Mouse (Mus musculus) neural tube, embryonic 13.5 days (tissue): ENCODE data around the gene Shisa9. TPM values are rescaled to one million over a fixed set of nuclear protein-coding genes. Genes with fewer than 3 reads are reported as not detected.

Experiments used
- ATAC-seq: fragments of 200-750 bp; cut with Nextera tagmentation; 2 replicates; pipeline ENCODE4 v1.8.0; 2017; ENCODE audit warnings: low read depth, mild to moderate bottlenecking, moderate TSS enrichment, moderate library complexity
- H3K27ac ChIP-seq: fragments of 300-500 bp; sonication (generic); replicated peaks from 2 replicates; pipeline ENCODE4 v1.5.1; 2015; ENCODE audit warnings: moderate library complexity, mild to moderate bottlenecking, inconsistent platforms
- H3K27me3 ChIP-seq: fragments of 300-500 bp; sonication (generic); 2 replicates; pipeline ENCODE4 v1.6.1; 2015; ENCODE audit warnings: mild to moderate bottlenecking, inconsistent platforms
- H3K36me3 ChIP-seq: fragments of 300-500 bp; sonication (generic); 2 replicates; pipeline ENCODE4 v1.6.1; 2015; ENCODE audit warnings: mild to moderate bottlenecking, inconsistent platforms
- H3K4me1 ChIP-seq: fragments of 300-500 bp; sonication (generic); replicated peaks from 2 replicates; pipeline ENCODE4 v1.6.1; 2015; ENCODE audit warnings: inconsistent platforms
- H3K4me2 ChIP-seq: fragments of 300-500 bp; sonication (generic); 2 replicates; pipeline ENCODE4 v1.6.1; 2015; ENCODE audit warnings: inconsistent platforms, mild to moderate bottlenecking, moderate library complexity
- H3K4me3 ChIP-seq: fragments of 300-500 bp; sonication (generic); 2 replicates; pipeline ENCODE4 v1.5.1; 2015; ENCODE audit warnings: mild to moderate bottlenecking, inconsistent platforms
- H3K9ac ChIP-seq: fragments of 300-500 bp; sonication (generic); 2 replicates; pipeline ENCODE4 v1.6.1; 2015; ENCODE audit warnings: moderate library complexity, mild to moderate bottlenecking, inconsistent platforms
- H3K9me3 ChIP-seq: fragments of 300-500 bp; sonication (generic); 2 replicates; pipeline ENCODE4 v1.6.1; 2016; ENCODE audit warnings: inconsistent platforms
- WGBS: fragments of 180-500 bp; shearing (Covaris S2); methylation state at CpG from one replicate; pipeline ENCODE4 v1.1.7; 2015; 5-methylcytosine and 5-hydroxymethylcytosine counted together
- polyA plus RNA-seq: library from polyadenylated mRNA; unstranded; fragments of >200 nt; fragmentation: Nextera tagmentation; extraction: Ambion mirVana; gene quantifications from 2 replicates; pipeline ENCODE4 v1.2.1, GENCODE M21; 2015

The Shisa9 gene
- polyA plus RNA-seq, 1 experiment from 2014 or later = 3.7 TPM

GRCm38 (mm10) chr16:12005177-12005576, 21.3 kb downstream of the Shisa9 start:
- Histone ChIP-seq H3K27ac (no peak overlapping the region), H3K4me1 (no peaks in the 10 kb centered on the region), H3K27me3 (no peaks in the 10 kb centered on the region), H3K4me3 (no peak overlapping the region), H3K36me3 (no peaks in the 10 kb centered on the region), H3K4me2 (no peak overlapping the region), H3K9ac (no peak overlapping the region), H3K9me3 (no peaks in the 10 kb centered on the region)
- WGBS = 84% methylated on average over 2 of the region's 2 CpGs
- no peak for ATAC-seq

DNA sequence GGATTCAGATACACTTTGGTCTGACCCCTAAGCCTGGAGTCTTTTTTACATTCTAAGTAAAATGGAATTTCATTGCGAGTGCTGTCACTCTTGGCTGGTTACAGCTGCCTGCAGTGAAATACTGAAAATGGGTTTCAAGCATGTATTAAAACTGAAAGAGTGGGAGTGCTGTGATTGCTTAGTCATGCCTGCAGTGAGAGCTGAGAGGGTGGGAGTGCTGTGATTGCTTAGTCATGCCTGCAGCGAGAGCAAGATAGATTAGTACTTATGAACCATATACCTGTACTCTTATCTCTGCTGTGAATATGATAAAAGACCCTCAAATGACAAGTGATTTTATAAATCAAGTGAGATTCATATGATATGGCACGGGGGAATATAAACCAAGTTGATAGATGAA, 26.2 kb downstream of the Shisa9 start:
- Histone ChIP-seq H3K36me3 (no peaks in the 10 kb centered on the region), H3K4me2 (no peak overlapping the region), H3K27ac (no peak overlapping the region), H3K4me3 (no peak overlapping the region), H3K9ac (no peak overlapping the region), H3K4me1 (no peaks in the 10 kb centered on the region), H3K9me3 (no peaks in the 10 kb centered on the region), H3K27me3 (no peaks in the 10 kb centered on the region)
- ATAC-seq = no peak
- 85% methylated on average over 3 of the region's 3 CpGs for WGBS

- no peaks in the 10 kb centered on the region for H3K27me3 ChIP-seq
- H3K9ac ChIP-seq = no peak overlapping the region
- no peak for ATAC-seq
- 92% methylated on average over 2 of the region's 2 CpGs for WGBS
- no peak overlapping the region for H3K4me2 ChIP-seq
- no peaks in the 10 kb centered on the region for H3K9me3 ChIP-seq
- no peak overlapping the region for H3K27ac ChIP-seq
- no peak overlapping the region for H3K4me3 ChIP-seq
- no peaks in the 10 kb centered on the region for H3K4me1 ChIP-seq
- H3K36me3 ChIP-seq = no peaks in the 10 kb centered on the region
Measured at GRCm38 (mm10) chr16:12012747-12013146, 28.8 kb downstream of the Shisa9 start.

GRCm38 (mm10) chr16:12014523-12014922, 30.6 kb downstream of the Shisa9 start:
- Histone ChIP-seq H3K36me3 (no peaks in the 10 kb centered on the region), H3K27ac (no peak overlapping the region), H3K9ac (no peak overlapping the region), H3K4me1 (no peaks in the 10 kb centered on the region), H3K9me3 (no peaks in the 10 kb centered on the region), H3K4me2 (no peak overlapping the region), H3K27me3 (no peaks in the 10 kb centered on the region), H3K4me3 (no peak overlapping the region)
- WGBS = 69% methylated on average over 4 of the region's 4 CpGs
- ATAC-seq = no peak

DNA sequence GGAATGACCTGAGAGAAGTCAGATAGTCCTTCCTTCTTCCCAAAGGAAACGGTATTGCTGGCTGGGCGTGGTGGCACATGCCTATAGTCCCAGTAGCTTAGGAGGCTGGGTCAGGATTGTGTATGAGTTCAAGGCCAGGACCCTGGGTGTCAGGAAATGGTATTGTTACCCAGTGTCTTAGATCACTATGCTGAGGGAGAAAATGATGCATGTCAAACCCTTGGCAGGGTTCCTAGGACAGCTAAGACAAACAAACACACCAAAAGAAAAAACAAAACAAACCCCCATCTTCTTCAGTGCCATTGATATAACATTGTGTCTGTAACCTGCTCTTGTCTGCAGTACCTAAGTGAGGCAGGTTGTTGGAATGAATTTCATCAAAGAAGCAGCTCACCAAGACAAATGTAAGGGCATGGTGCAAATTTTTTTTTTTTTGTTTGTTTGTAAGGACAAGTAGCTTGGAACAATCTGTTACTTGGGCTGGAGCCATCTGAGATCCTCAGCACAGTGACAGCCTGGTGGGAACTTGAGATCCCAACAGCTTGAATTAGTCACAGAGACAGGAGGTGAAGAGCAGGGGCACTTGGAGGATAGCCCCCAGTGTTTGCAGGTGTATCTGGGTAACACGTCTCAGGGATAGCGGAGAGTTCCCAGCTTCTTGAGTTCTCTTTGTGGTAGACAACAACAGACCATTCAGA, 34.2 kb downstream of the Shisa9 start:
- H3K36me3 ChIP-seq = no peaks in the 10 kb centered on the region
- no peak overlapping the region for H3K27ac ChIP-seq
- WGBS = 83% methylated on average over 4 of the region's 4 CpGs
- H3K9ac ChIP-seq = no peak overlapping the region
- H3K4me3 ChIP-seq = no peak overlapping the region
- ATAC-seq = no peak
- H3K27me3 ChIP-seq = no peaks in the 10 kb centered on the region
- no peaks in the 10 kb centered on the region for H3K4me1 ChIP-seq
- no peaks in the 10 kb centered on the region for H3K9me3 ChIP-seq
- no peak overlapping the region for H3K4me2 ChIP-seq

GRCm38 (mm10) chr16:12020103-12020755, 36.3 kb downstream of the Shisa9 start:
- no peaks in the 10 kb centered on the region for H3K4me1 ChIP-seq
- H3K4me2 ChIP-seq = no peak overlapping the region
- 87% methylated on average over 1 of the region's 1 CpGs for WGBS
- no peaks in the 10 kb centered on the region for H3K9me3 ChIP-seq
- no peak overlapping the region for H3K4me3 ChIP-seq
- no peaks in the 10 kb centered on the region for H3K36me3 ChIP-seq
- H3K9ac ChIP-seq = no peak overlapping the region
- no peak overlapping the region for H3K27ac ChIP-seq
- no peaks in the 10 kb centered on the region for H3K27me3 ChIP-seq
- no peak for ATAC-seq

DNA sequence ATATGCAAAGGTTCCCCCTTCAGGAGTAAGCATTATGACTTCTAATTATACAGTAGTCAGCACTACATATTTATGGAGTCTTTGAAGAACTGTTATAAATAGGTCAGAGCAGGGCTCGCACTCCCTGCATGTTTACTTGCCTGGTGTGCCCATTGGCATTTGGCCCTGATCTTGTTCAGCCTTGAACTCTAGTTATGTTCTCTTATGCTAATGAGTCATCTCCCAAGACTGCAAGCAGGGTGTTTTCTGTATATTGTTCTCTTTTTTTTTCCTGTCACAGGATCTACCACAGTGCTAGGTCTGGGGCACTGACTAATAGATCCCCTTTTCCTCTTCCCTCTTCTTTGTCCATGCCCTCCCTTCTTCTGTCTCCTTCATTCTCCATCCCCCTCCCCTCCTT, 48.5 kb downstream of the Shisa9 start:
- H3K27me3 ChIP-seq = no peaks in the 10 kb centered on the region
- no peak for ATAC-seq
- WGBS = 91% methylated on average over 1 of the region's 1 CpGs
- no peaks in the 10 kb centered on the region for H3K4me1 ChIP-seq
- H3K36me3 ChIP-seq = no peaks in the 10 kb centered on the region
- H3K9me3 ChIP-seq = no peaks in the 10 kb centered on the region
- no peak overlapping the region for H3K4me3 ChIP-seq
- H3K4me2 ChIP-seq = no peak overlapping the region
- no peak overlapping the region for H3K9ac ChIP-seq
- H3K27ac ChIP-seq = no peak overlapping the region

DNA sequence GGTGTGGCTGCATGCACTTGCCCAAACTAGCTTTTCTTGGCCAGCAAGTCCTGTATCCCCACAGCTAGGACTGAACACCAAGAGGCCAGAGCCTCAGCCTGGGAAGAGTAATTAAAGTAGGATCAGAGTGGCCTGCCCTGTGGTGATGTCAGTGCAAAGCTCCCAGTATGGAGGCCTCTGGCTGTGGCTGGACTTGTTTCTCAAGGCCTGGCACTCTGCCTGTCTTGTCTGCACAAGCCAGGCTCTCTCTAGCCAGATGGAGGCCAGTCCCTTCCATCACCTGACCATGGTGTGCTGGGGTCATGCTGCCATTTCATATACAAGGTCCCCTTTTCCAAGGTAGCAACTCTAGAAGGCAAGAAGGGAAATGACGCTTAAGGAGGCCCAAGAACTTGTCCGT, 51.0 kb downstream of the Shisa9 start:
- Histone ChIP-seq H3K4me2 (no peak overlapping the region), H3K9ac (no peak overlapping the region), H3K4me3 (no peak overlapping the region), H3K27ac (no peak overlapping the region), H3K27me3 (no peaks in the 10 kb centered on the region), H3K9me3 (no peaks in the 10 kb centered on the region), H3K4me1 (no peaks in the 10 kb centered on the region), H3K36me3 (no peaks in the 10 kb centered on the region)
- WGBS = 90% methylated on average over 2 of the region's 2 CpGs
- ATAC-seq = no peak

GRCm38 (mm10) chr16:12035626-12036025, 51.7 kb downstream of the Shisa9 start:
- no peak overlapping the region for H3K4me2 ChIP-seq
- H3K4me3 ChIP-seq = no peak overlapping the region
- peaks cover 4% of the 10 kb centered on the region for H3K4me1 ChIP-seq
- no peaks in the 10 kb centered on the region for H3K36me3 ChIP-seq
- H3K27me3 ChIP-seq = no peaks in the 10 kb centered on the region
- WGBS = 84% methylated on average over 3 of the region's 3 CpGs
- ATAC-seq = no peak
- H3K9ac ChIP-seq = no peak overlapping the region
- no peak overlapping the region for H3K27ac ChIP-seq
- no peaks in the 10 kb centered on the region for H3K9me3 ChIP-seq

DNA sequence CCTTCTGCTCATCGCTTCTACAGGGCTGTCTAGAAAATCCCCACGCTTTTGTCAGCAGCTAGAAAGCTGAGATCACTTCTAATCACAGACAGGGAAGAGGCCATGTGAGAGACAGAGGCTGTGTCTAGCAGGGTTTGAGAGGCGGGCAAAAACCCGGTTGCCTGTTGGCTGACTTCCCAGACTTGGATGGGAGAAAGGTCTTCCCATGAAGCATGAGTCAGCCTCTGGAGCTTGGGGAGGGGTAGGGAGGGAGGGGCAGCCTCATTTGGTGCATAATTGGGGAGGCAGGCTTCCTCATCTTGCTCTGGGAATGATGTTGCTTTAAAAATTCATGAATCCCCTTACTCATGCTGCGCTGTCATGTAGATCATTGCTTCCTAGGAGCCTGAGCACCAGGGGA, 57.0 kb downstream of the Shisa9 start:
- Histone ChIP-seq H3K9me3 (no peaks in the 10 kb centered on the region), H3K9ac (no peak overlapping the region), H3K4me2 (no peak overlapping the region), H3K4me1 (peaks cover 26% of the 10 kb centered on the region), H3K27ac (peak overlapping the region; percentile 68), H3K4me3 (no peak overlapping the region), H3K36me3 (no peaks in the 10 kb centered on the region), H3K27me3 (no peaks in the 10 kb centered on the region)
- ATAC-seq = peak; percentile 84
- WGBS = 57% methylated on average over 5 of the region's 5 CpGs

- Histone ChIP-seq H3K4me2 (no peak overlapping the region), H3K9ac (no peak overlapping the region), H3K27ac (no peak overlapping the region), H3K9me3 (no peaks in the 10 kb centered on the region), H3K4me3 (no peak overlapping the region), H3K4me1 (no peaks in the 10 kb centered on the region), H3K36me3 (no peaks in the 10 kb centered on the region), H3K27me3 (no peaks in the 10 kb centered on the region)
- ATAC-seq = no peak
- 83% methylated on average over 1 of the region's 1 CpGs for WGBS
Measured at GRCm38 (mm10) chr16:12052051-12052450, 68.1 kb downstream of the Shisa9 start.

DNA sequence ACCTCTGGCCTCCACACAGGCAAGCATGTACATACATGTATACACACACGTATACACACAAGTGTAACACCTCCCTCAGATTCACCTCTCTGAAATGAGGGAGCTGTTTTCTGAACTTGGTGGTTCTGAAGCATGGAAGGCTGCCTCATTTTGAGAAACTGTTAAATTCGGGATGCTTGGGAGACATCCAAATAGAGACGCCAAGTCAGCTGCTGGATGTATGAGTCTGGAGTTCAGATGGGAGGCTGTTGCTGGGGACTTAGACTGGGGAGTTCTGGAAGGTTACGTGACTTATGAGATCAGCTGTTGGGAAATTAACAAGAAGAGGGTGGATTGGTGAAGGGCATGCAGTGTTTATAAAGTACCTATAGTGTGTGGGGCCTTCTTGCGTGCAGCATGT, 88.7 kb downstream of the Shisa9 start:
- H3K27ac ChIP-seq = no peak overlapping the region
- H3K27me3 ChIP-seq = no peaks in the 10 kb centered on the region
- no peaks in the 10 kb centered on the region for H3K9me3 ChIP-seq
- no peaks in the 10 kb centered on the region for H3K36me3 ChIP-seq
- 89% methylated on average over 5 of the region's 5 CpGs for WGBS
- H3K4me2 ChIP-seq = no peak overlapping the region
- no peak overlapping the region for H3K4me3 ChIP-seq
- no peak overlapping the region for H3K9ac ChIP-seq
- no peaks in the 10 kb centered on the region for H3K4me1 ChIP-seq
- no peak for ATAC-seq

DNA sequence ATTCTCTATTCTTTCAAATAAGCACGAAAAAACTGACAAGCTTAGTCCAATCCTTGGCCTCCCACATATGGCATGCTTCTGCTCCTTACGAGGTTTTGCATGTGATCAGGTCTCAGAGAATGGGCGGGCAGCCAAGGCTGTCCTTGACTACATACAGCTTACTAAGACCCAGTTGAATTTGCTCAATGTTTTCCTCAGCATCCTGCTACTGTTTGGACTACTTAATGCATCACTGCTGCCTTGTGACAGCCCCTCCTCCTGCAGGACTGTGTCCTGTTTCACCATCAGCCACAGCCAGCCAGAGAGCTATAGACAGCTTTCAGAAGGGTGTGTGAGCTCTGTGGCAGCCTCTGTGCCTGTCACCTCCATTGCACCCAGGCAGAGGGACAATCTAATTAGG, 92.4 kb downstream of the Shisa9 start:
- no peak overlapping the region for H3K4me3 ChIP-seq
- no peaks in the 10 kb centered on the region for H3K27me3 ChIP-seq
- H3K9me3 ChIP-seq = no peaks in the 10 kb centered on the region
- H3K4me1 ChIP-seq = no peaks in the 10 kb centered on the region
- ATAC-seq = no peak
- no peak overlapping the region for H3K4me2 ChIP-seq
- H3K36me3 ChIP-seq = no peaks in the 10 kb centered on the region
- 60% methylated on average over 3 of the region's 3 CpGs for WGBS
- no peak overlapping the region for H3K9ac ChIP-seq
- no peak overlapping the region for H3K27ac ChIP-seq
